Mouse (Mus musculus) midbrain, embryonic 16.5 days (tissue): ENCODE measurements around the gene Lrig1. TPM values are rescaled to one million over a fixed set of nuclear protein-coding genes. Genes with fewer than 3 reads are reported as not detected.

Source experiments
- ATAC-seq: fragments of 200-750 bp; cut with Nextera tagmentation; 2 replicates; pipeline ENCODE4 v1.8.0; 2017; ENCODE audit warnings: moderate TSS enrichment
- H3K27ac ChIP-seq: fragments of 300-500 bp; sonication (generic); 2 replicates; pipeline ENCODE4 v1.5.1; 2014; ENCODE audit warnings: mild to moderate bottlenecking, low read length, mixed read lengths
- H3K27me3 ChIP-seq: fragments of 300-500 bp; sonication (generic); 2 replicates; pipeline ENCODE4 v1.6.1; 2014; ENCODE audit warnings: low read depth, low read length, mixed read lengths; ENCODE audit not compliant: control insufficient read depth, insufficient read depth
- H3K36me3 ChIP-seq: fragments of 300-500 bp; sonication (generic); 2 replicates; pipeline ENCODE4 v1.6.1; 2014; ENCODE audit warnings: mild to moderate bottlenecking, low read length, moderate library complexity, mixed read lengths; ENCODE audit not compliant: control insufficient read depth, insufficient read depth
- H3K4me1 ChIP-seq: fragments of 300-500 bp; sonication (generic); 2 replicates; pipeline ENCODE4 v1.6.1; 2014; ENCODE audit warnings: mild to moderate bottlenecking, low read length, mixed read lengths; ENCODE audit not compliant: control insufficient read depth, insufficient read depth
- H3K4me2 ChIP-seq: fragments of 300-500 bp; sonication (generic); 2 replicates; pipeline ENCODE4 v1.6.1; 2014; ENCODE audit warnings: mild to moderate bottlenecking, low read length, mixed read lengths
- H3K4me3 ChIP-seq: fragments of 300-500 bp; sonication (generic); 2 replicates; pipeline ENCODE4 v1.5.1; 2014; ENCODE audit warnings: low read depth, mild to moderate bottlenecking, low read length, moderate library complexity, mixed read lengths
- H3K9ac ChIP-seq: fragments of 300-500 bp; sonication (generic); 2 replicates; pipeline ENCODE4 v1.6.1; 2014; ENCODE audit warnings: low read depth, low read length, mixed read lengths
- H3K9me3 ChIP-seq: fragments of 300-500 bp; sonication (generic); replicated peaks from 2 replicates; pipeline ENCODE4 v1.6.1; 2014; ENCODE audit warnings: mild to moderate bottlenecking, low read length, mixed read lengths; ENCODE audit not compliant: control insufficient read depth, poor library complexity, severe bottlenecking
- WGBS: fragments of 180-500 bp; shearing (Covaris S2); extraction: QIAGEN DNeasy Blood & Tissue Kit; methylation state at CpG from one replicate; pipeline ENCODE4 v1.1.7; 2014; 5-methylcytosine and 5-hydroxymethylcytosine counted together
- polyA plus RNA-seq: library from polyadenylated mRNA; unstranded; fragments of >200 nt; fragmentation: Nextera tagmentation; extraction: Ambion mirVana; gene quantifications from 2 replicates; pipeline ENCODE4 v1.2.1, GENCODE M21; 2015

The Lrig1 gene
- polyA plus RNA-seq, 1 experiment from 2014 or later = 14.2 TPM

GRCm38 (mm10) chr6:94718607-94719346 is 18.8 kb upstream of the Lrig1 start:
- H3K4me1 ChIP-seq = no peaks in the 10 kb centered on the region
- H3K4me3 ChIP-seq = no peak overlapping the region
- H3K9me3 ChIP-seq = no peaks in the 10 kb centered on the region
- H3K27ac ChIP-seq = no peak overlapping the region
- H3K9ac ChIP-seq = no peak overlapping the region
- H3K27me3 ChIP-seq = no peaks in the 10 kb centered on the region
- 90% methylated on average over 15 of the region's 15 CpGs for WGBS
- H3K36me3 ChIP-seq = no peaks in the 10 kb centered on the region
- H3K4me2 ChIP-seq = no peak overlapping the region
- ATAC-seq = no peak

GRCm38 (mm10) chr6:94717705-94718489 is 17.9 kb upstream of the Lrig1 start:
- peak; percentile 77 for ATAC-seq
- Histone ChIP-seq H3K9me3 (no peaks in the 10 kb centered on the region), H3K9ac (no peak overlapping the region), H3K36me3 (no peaks in the 10 kb centered on the region), H3K27ac (no peak overlapping the region), H3K4me3 (no peak overlapping the region), H3K27me3 (no peaks in the 10 kb centered on the region), H3K4me2 (no peak overlapping the region), H3K4me1 (no peaks in the 10 kb centered on the region)
- WGBS = 56% methylated on average over 7 of the region's 7 CpGs

GRCm38 (mm10) chr6:94715645-94715940 is 15.6 kb upstream of the Lrig1 start:
- no peaks in the 10 kb centered on the region for H3K9me3 ChIP-seq
- H3K4me3 ChIP-seq = no peak overlapping the region
- 34% methylated on average over 4 of the region's 4 CpGs for WGBS
- no peaks in the 10 kb centered on the region for H3K27me3 ChIP-seq
- no peak overlapping the region for H3K4me2 ChIP-seq
- no peak overlapping the region for H3K9ac ChIP-seq
- H3K36me3 ChIP-seq = no peaks in the 10 kb centered on the region
- no peaks in the 10 kb centered on the region for H3K4me1 ChIP-seq
- no peak overlapping the region for H3K27ac ChIP-seq
- no peak for ATAC-seq

- Histone ChIP-seq H3K4me1 (no peaks in the 10 kb centered on the region), H3K27ac (no peak overlapping the region), H3K36me3 (no peaks in the 10 kb centered on the region), H3K27me3 (no peaks in the 10 kb centered on the region), H3K9me3 (no peaks in the 10 kb centered on the region), H3K9ac (no peak overlapping the region), H3K4me3 (no peak overlapping the region), H3K4me2 (no peak overlapping the region)
- ATAC-seq = no peak
- WGBS = 68% methylated on average over 13 of the region's 13 CpGs
These were observed 15.1 kb upstream of the Lrig1 start for GRCm38 (mm10) chr6:94714815-94715644.

- ATAC-seq = no peak
- no peak overlapping the region for H3K4me3 ChIP-seq
- no peak overlapping the region for H3K27ac ChIP-seq
- no peaks in the 10 kb centered on the region for H3K36me3 ChIP-seq
- 78% methylated on average over 3 of the region's 3 CpGs for WGBS
- H3K9me3 ChIP-seq = no peaks in the 10 kb centered on the region
- no peak overlapping the region for H3K4me2 ChIP-seq
- H3K4me1 ChIP-seq = no peaks in the 10 kb centered on the region
- no peaks in the 10 kb centered on the region for H3K27me3 ChIP-seq
- no peak overlapping the region for H3K9ac ChIP-seq
These were observed 9.9 kb upstream of the Lrig1 start for GRCm38 (mm10) chr6:94709832-94710231.

GRCm38 (mm10) chr6:94709150-94709549 is 9.2 kb upstream of the Lrig1 start:
- 76% methylated on average over 1 of the region's 1 CpGs for WGBS
- Histone ChIP-seq H3K4me2 (no peak overlapping the region), H3K9me3 (no peaks in the 10 kb centered on the region), H3K4me1 (no peaks in the 10 kb centered on the region), H3K36me3 (no peaks in the 10 kb centered on the region), H3K4me3 (no peak overlapping the region), H3K9ac (no peak overlapping the region), H3K27me3 (no peaks in the 10 kb centered on the region), H3K27ac (no peak overlapping the region)
- no peak for ATAC-seq

GRCm38 (mm10) chr6:94707254-94707653 is 7.3 kb upstream of the Lrig1 start:
- Histone ChIP-seq H3K27ac (no peak overlapping the region), H3K27me3 (no peaks in the 10 kb centered on the region), H3K4me2 (no peak overlapping the region), H3K4me3 (no peak overlapping the region), H3K9me3 (no peaks in the 10 kb centered on the region), H3K36me3 (no peaks in the 10 kb centered on the region), H3K4me1 (no peaks in the 10 kb centered on the region), H3K9ac (no peak overlapping the region)
- WGBS = 90% methylated on average over 5 of the region's 5 CpGs
- no peak for ATAC-seq

- Histone ChIP-seq H3K4me3 (no peak overlapping the region), H3K36me3 (no peaks in the 10 kb centered on the region), H3K4me2 (no peak overlapping the region), H3K9ac (no peak overlapping the region), H3K27me3 (no peaks in the 10 kb centered on the region), H3K27ac (no peak overlapping the region), H3K4me1 (peaks cover 4% of the 10 kb centered on the region), H3K9me3 (no peaks in the 10 kb centered on the region)
- 68% methylated on average over 1 of the region's 1 CpGs for WGBS
- ATAC-seq = no peak
These were observed 6.0 kb upstream of the Lrig1 start for GRCm38 (mm10) chr6:94705931-94706330.

GRCm38 (mm10) chr6:94702993-94703392 is 3.0 kb upstream of the Lrig1 start:
- Histone ChIP-seq H3K36me3 (no peaks in the 10 kb centered on the region), H3K9me3 (no peaks in the 10 kb centered on the region), H3K27me3 (no peaks in the 10 kb centered on the region), H3K27ac (no peak overlapping the region), H3K4me3 (no peak overlapping the region), H3K4me2 (no peak overlapping the region), H3K4me1 (peaks cover 15% of the 10 kb centered on the region), H3K9ac (no peak overlapping the region)
- WGBS = 92% methylated on average over 6 of the region's 6 CpGs
- ATAC-seq = no peak
